20 mouse cellular contexts compared by ENCODE assay signal in genomic region chr4:150452155-150452847, GRCm38 (mm10).
A peak's percentile ranks its signal among the peaks of the same experiment; 100 is the strongest.
DNase-seq lines count a peak whose midpoint lies in the region; ATAC-seq lines count a peak whose summit lies in the region.
"Had no signal": no experiment of that assay in that cellular context is flagged by ENCODE, and none has a peak within 500 bp of the region (broad histone marks: within the 10 kb centered on the region; RNA-seq: fewer than 3 reads in every experiment).

No protein-coding gene starts in this region.

- H3K4me2 ChIP-seq in heart, embryonic 12.5 days: no peak overlapping the region
- no peak overlapping the region for H3K4me2 ChIP-seq in kidney, embryonic 16.5 days (replicated peaks; ENCODE audit: low read depth, low read length)
- H3K4me2 ChIP-seq in midbrain, embryonic 13.5 days (replicated peaks): no peak overlapping the region
- H3K4me2 ChIP-seq in midbrain, embryonic 15.5 days: no peak overlapping the region
- H3K4me2 ChIP-seq in limb, embryonic 12.5 days: no peak overlapping the region
- H3K4me2 ChIP-seq: forebrain, embryonic 12.5 days; limb, embryonic 13.5 days; lung, embryonic 14.5 days; midbrain, embryonic 11.5 days had no signal

- 0 out of 2 replicates have a peak overlapping the region, but pooled peaks have one; percentile 8 for H3K27ac ChIP-seq in heart, embryonic 12.5 days (ENCODE audit: poor library complexity, severe bottlenecking)
- no peak overlapping the region for H3K27ac ChIP-seq in kidney, embryonic 16.5 days (ENCODE audit: low read length)
- H3K27ac ChIP-seq in midbrain, embryonic 13.5 days: peak overlapping the region; percentile 30; the same call in 1 of the 2 replicates
- no peak overlapping the region for H3K27ac ChIP-seq in midbrain, embryonic 15.5 days
- peak overlapping the region; percentile 54; the same call in 1 of the 2 replicates for H3K27ac ChIP-seq in limb, embryonic 12.5 days
- H3K27ac ChIP-seq: forebrain, embryonic 12.5 days; limb, embryonic 13.5 days had no signal

- ATAC-seq in heart, embryonic 12.5 days (ENCODE audit: insufficient number of reproducible peaks, low FRiP score): 0 out of 2 replicates have a peak, but pooled peaks have one; percentile 16
- ATAC-seq in kidney, embryonic 16.5 days (ENCODE audit: low FRiP score, low TSS enrichment): no peak
- 0 out of 2 replicates have a peak, but pooled peaks have one; percentile 48 for ATAC-seq in midbrain, embryonic 13.5 days
- ATAC-seq in midbrain, embryonic 15.5 days (replicated peaks): no peak
- no peak for ATAC-seq in limb, embryonic 12.5 days (ENCODE audit: insufficient number of reproducible peaks, insufficient read depth, low FRiP score, low TSS enrichment, low read depth)
- ATAC-seq: activated CD4-positive, CD25-positive, alpha-beta regulatory T cell, adult 4 months; CD4-positive, CD25-positive, alpha-beta regulatory T cell, adult 4 months had no signal

- H3K9ac ChIP-seq in heart, embryonic 12.5 days: no peak overlapping the region
- H3K9ac ChIP-seq in kidney, embryonic 16.5 days (replicated peaks; ENCODE audit: low read length): no peak overlapping the region
- H3K9ac ChIP-seq in midbrain, embryonic 13.5 days (replicated peaks): no peak overlapping the region
- no peak overlapping the region for H3K9ac ChIP-seq in midbrain, embryonic 15.5 days
- no peak overlapping the region for H3K9ac ChIP-seq in limb, embryonic 12.5 days (replicated peaks)
- H3K9ac ChIP-seq: forebrain, embryonic 12.5 days; limb, embryonic 13.5 days; lung, embryonic 14.5 days had no signal

- no peak for DNase-seq in heart, postnatal 25 days (ENCODE audit: low spot score)
- peak; percentile 70 for DNase-seq in kidney, adult 9 months
- no peak for DNase-seq in gastrocnemius, postnatal 4 days (ENCODE audit: low spot score in 2 of 2)
- DNase-seq: adrenal gland, postnatal 10 days; cerebellum, adult 9-10 months; gastrocnemius, postnatal 10 days; lung, embryonic 14.5 days; lung, postnatal 36 days; right cerebral cortex, adult 18-20 months; thymus, postnatal 14 days had no signal

- no peaks in the 10 kb centered on the region for H3K27me3 ChIP-seq in heart, embryonic 12.5 days (replicated peaks)
- no peaks in the 10 kb centered on the region for H3K27me3 ChIP-seq in kidney, embryonic 16.5 days (ENCODE audit: insufficient read depth, low read length)
- H3K27me3 ChIP-seq in midbrain, embryonic 13.5 days: no peaks in the 10 kb centered on the region
- H3K27me3 ChIP-seq in midbrain, embryonic 15.5 days (replicated peaks): no peaks in the 10 kb centered on the region
- no peaks in the 10 kb centered on the region for H3K27me3 ChIP-seq in limb, embryonic 12.5 days
- H3K27me3 ChIP-seq: forebrain, embryonic 12.5 days; limb, embryonic 13.5 days had no signal

- intact Hi-C loops in heart, postnatal 25 days (cut with DNase I): no loop called here

- H3K36me3 ChIP-seq in heart, embryonic 12.5 days: no peaks in the 10 kb centered on the region
- no peaks in the 10 kb centered on the region for H3K36me3 ChIP-seq in kidney, embryonic 16.5 days (ENCODE audit: insufficient read depth, low read length)
- H3K36me3 ChIP-seq in midbrain, embryonic 13.5 days: no peaks in the 10 kb centered on the region
- no peaks in the 10 kb centered on the region for H3K36me3 ChIP-seq in midbrain, embryonic 15.5 days (replicated peaks)
- H3K36me3 ChIP-seq in limb, embryonic 12.5 days: no peaks in the 10 kb centered on the region
- H3K36me3 ChIP-seq: forebrain, embryonic 12.5 days; limb, embryonic 13.5 days had no signal

- WGBS in heart, embryonic 12.5 days: 69% methylated on average over 11 of the region's 11 CpGs
- 69% methylated on average over 11 of the region's 11 CpGs for WGBS in kidney, embryonic 16.5 days
- WGBS in midbrain, embryonic 13.5 days: 73% methylated on average over 11 of the region's 11 CpGs
- WGBS in midbrain, embryonic 15.5 days: 74% methylated on average over 11 of the region's 11 CpGs
- 56% methylated on average over 11 of the region's 11 CpGs for WGBS in limb, embryonic 12.5 days

- H3K4me1 ChIP-seq in heart, embryonic 12.5 days (replicated peaks): peaks cover 74% of the 10 kb centered on the region
- peaks cover 43% of the 10 kb centered on the region for H3K4me1 ChIP-seq in kidney, embryonic 16.5 days (ENCODE audit: insufficient read depth, low read length)
- peaks cover 81% of the 10 kb centered on the region for H3K4me1 ChIP-seq in midbrain, embryonic 13.5 days (replicated peaks)
- H3K4me1 ChIP-seq in midbrain, embryonic 15.5 days: peaks cover 44% of the 10 kb centered on the region
- peaks cover 42% of the 10 kb centered on the region for H3K4me1 ChIP-seq in limb, embryonic 12.5 days (replicated peaks)

- H3K4me3 ChIP-seq in heart, embryonic 12.5 days: no peak overlapping the region
- no peak overlapping the region for H3K4me3 ChIP-seq in kidney, embryonic 16.5 days (ENCODE audit: low read length)
- no peak overlapping the region for H3K4me3 ChIP-seq in midbrain, embryonic 13.5 days (replicated peaks)
- H3K4me3 ChIP-seq in midbrain, embryonic 15.5 days: no peak overlapping the region
- no peak overlapping the region for H3K4me3 ChIP-seq in limb, embryonic 12.5 days (replicated peaks)
- H3K4me3 ChIP-seq: forebrain, embryonic 12.5 days; limb, embryonic 13.5 days had no signal

- no peaks in the 10 kb centered on the region for H3K9me3 ChIP-seq in heart, embryonic 12.5 days (replicated peaks)
- H3K9me3 ChIP-seq in kidney, embryonic 16.5 days (ENCODE audit: low read length): no peaks in the 10 kb centered on the region
- no peaks in the 10 kb centered on the region for H3K9me3 ChIP-seq in midbrain, embryonic 13.5 days
- H3K9me3 ChIP-seq in midbrain, embryonic 15.5 days: no peaks in the 10 kb centered on the region
- no peaks in the 10 kb centered on the region for H3K9me3 ChIP-seq in limb, embryonic 12.5 days
- H3K9me3 ChIP-seq: forebrain, embryonic 12.5 days; limb, embryonic 13.5 days had no signal

Comparison
In these comparisons a context has a peak if more than half of its experiments do, and no peak if none do; other contexts are left out.
1. ATAC-seq: peak in heart, embryonic 12.5 days (single experiment) and midbrain, embryonic 13.5 days (single experiment); none in kidney, embryonic 16.5 days (single experiment), midbrain, embryonic 15.5 days (single experiment) and limb, embryonic 12.5 days (single experiment).
2. H3K27ac ChIP-seq: peak in heart, embryonic 12.5 days (single experiment), midbrain, embryonic 13.5 days (single experiment) and limb, embryonic 12.5 days (single experiment); none in kidney, embryonic 16.5 days (single experiment) and midbrain, embryonic 15.5 days (single experiment).